Mouse (Mus musculus) ovary, postnatal 36 days (tissue): ENCODE results near the gene Nudt6.

Experiments
- DNase-seq: peaks from one replicate; pipeline ENCODE4 v3.0.0; 2022; ENCODE audit warnings: low spot score, mixed read lengths

Gene Nudt6

GRCm38 (mm10) chr3:37420072-37420471 is at the start of gene Nudt6:
Gene Nudt6, minus strand, starts transcription at chr3:37420211.
- DNase-seq = peak; percentile 91

- DNase-seq = no peak
These were observed 49.3 kb upstream of the Nudt6 start for GRCm38 (mm10) chr3:37469353-37469752.

- no peak for DNase-seq
These were observed 48.2 kb upstream of the Nudt6 start for GRCm38 (mm10) chr3:37468170-37468569.

GRCm38 (mm10) chr3:37455992-37456391 is 36.0 kb upstream of the Nudt6 start:
- no peak for DNase-seq

- no peak for DNase-seq
These were observed 23.4 kb upstream of the Nudt6 start for GRCm38 (mm10) chr3:37443409-37443808.

- no peak for DNase-seq
These were observed 19.8 kb upstream of the Nudt6 start for GRCm38 (mm10) chr3:37439770-37440169.

GRCm38 (mm10) chr3:37430359-37430758 is 10.3 kb upstream of the Nudt6 start:
- DNase-seq = no peak

- no peak for DNase-seq
These were observed 6.1 kb upstream of the Nudt6 start for GRCm38 (mm10) chr3:37426069-37426468.

- no peak for DNase-seq
These were observed 1.2 kb upstream of the Nudt6 start for GRCm38 (mm10) chr3:37421179-37421578.

GRCm38 (mm10) chr3:37420641-37421040 is 630 bp upstream of the Nudt6 start:
- no peak for DNase-seq

- DNase-seq = peak; percentile 98
These were observed 486 bp downstream of the Nudt6 start, which contains the start of gene Spata5 for GRCm38 (mm10) chr3:37419458-37419991. Gene Spata5, plus strand, starts transcription at chr3:37419896.

GRCm38 (mm10) chr3:37418961-37419457 is 1.0 kb downstream of the Nudt6 start:
- DNase-seq = no peak

- DNase-seq = no peak
These were observed 1.7 kb downstream of the Nudt6 start for GRCm38 (mm10) chr3:37418341-37418740.

- DNase-seq = peak; percentile 74
These were observed 5.5 kb downstream of the Nudt6 start for GRCm38 (mm10) chr3:37414413-37414960.

- no peak for DNase-seq
These were observed 6.6 kb downstream of the Nudt6 start for GRCm38 (mm10) chr3:37413446-37413845.

GRCm38 (mm10) chr3:37407598-37407997 is 12.4 kb downstream of the Nudt6 start:
- no peak for DNase-seq

- peak; percentile 65 for DNase-seq
These were observed 18.0 kb downstream of the Nudt6 start for GRCm38 (mm10) chr3:37401729-37402610.

- peak; percentile 35 for DNase-seq
These were observed 21.2 kb downstream of the Nudt6 start for GRCm38 (mm10) chr3:37398661-37399395.

- no peak for DNase-seq
These were observed 22.4 kb downstream of the Nudt6 start for GRCm38 (mm10) chr3:37397646-37398045.

GRCm38 (mm10) chr3:37396930-37397608 is 22.9 kb downstream of the Nudt6 start:
- no peak for DNase-seq

- no peak for DNase-seq
These were observed 32.7 kb downstream of the Nudt6 start for GRCm38 (mm10) chr3:37387310-37387709.
